Mouse (Mus musculus) layer of hippocampus, adult 18-20 months (tissue): ENCODE results near the gene Elac2. TPM values are rescaled to one million over a fixed set of nuclear protein-coding genes. Genes with fewer than 3 reads are reported as not detected.
A peak's percentile ranks its signal among the peaks of the same experiment; 100 is the strongest.

Source experiments
- DNase-seq, 2 experiments: peaks; one replicate each; pipeline ENCODE4 v3.0.0; 2022; ENCODE audit warnings: low spot score in 2 of 2
- total RNA-seq, 2 experiments: library from RNA; stranded (reverse); gene quantifications; 2 replicates each; pipeline ENCODE4 v1.2.3; 2021

The Elac2 gene
- total RNA-seq, 2 experiments from 2014 or later: 25.0 to 26.0 TPM

DNA sequence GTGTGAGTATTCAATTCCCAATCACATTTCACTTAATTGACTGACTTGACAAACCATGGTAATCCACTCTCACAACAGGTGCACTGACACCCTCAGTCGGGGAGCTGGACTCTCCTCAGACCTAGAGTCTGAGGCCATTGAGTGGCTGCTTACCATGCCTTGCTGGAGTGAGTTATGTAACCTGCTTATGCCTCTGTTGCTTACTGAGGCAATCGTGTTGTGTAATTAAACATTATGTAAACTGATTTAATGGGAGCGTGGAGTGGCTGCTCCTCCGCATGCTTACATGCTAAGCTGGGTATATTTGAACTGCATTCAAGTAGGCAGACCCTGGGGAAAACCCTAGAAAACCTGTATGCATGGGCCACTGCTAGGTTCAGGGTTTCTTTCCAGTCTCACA lies 41.9 kb downstream of the Elac2 start:
- DNase-seq: peak in 1 of 2 experiments; percentile 58

DNA sequence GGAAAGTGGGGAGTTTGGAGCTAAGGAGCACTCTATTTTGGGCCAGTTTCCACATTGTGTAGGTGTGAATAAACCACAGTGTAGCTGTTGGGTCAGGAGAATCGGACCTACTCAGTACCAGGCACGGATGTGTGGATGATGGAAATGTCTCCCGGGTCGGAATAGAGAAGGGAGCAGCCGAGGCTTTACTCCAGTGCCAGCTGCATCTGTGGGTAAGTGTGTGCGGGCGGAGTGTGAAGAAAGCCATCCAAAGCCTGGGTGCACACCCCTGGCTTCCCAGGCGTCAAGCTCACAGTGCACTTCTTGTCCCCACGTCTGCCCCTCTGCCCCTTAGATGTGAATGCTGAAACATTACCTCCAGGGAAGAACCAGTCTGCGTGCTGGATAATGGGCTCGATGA lies 43.9 kb downstream of the Elac2 start:
- DNase-seq: no peak

DNA sequence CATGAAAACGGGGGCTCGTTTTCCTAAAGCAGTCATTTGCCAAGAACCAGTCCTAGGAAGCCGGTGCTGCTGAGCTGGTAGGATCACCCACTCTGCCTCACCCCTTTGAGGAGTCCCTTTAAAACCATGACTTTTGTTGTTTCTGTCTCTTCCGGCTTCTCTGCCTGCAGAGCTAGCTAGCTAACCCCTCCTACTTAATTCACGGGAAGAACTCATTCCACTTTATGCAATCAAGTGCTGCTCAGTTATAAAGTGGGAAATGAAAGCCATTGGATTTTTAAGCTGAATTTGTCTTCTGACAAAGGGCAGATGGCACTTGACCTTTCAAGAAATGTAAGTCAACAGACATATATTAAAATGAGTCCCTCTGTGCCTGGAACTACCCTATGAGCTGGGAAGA lies 49.2 kb downstream of the Elac2 start:
- DNase-seq: no peak

DNA sequence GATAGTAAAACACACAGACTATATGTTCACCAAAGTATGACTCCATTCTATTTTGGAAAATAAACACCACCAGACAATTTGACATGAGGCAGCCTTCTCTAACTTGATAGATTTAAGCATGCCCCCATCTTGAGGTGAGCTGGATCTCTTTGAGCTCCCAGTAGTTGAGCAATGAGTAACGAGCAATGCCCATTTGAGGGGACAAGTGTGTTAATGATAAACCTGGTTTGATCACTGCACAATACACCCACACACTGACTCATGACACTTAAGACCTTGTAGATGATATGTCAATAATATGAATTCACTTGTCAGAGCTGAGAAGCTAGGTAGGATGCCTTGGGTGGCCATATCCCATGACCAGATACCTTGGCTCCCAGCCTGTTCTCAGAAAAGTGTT lies 51.4 kb downstream of the Elac2 start:
- no peak for DNase-seq

DNA sequence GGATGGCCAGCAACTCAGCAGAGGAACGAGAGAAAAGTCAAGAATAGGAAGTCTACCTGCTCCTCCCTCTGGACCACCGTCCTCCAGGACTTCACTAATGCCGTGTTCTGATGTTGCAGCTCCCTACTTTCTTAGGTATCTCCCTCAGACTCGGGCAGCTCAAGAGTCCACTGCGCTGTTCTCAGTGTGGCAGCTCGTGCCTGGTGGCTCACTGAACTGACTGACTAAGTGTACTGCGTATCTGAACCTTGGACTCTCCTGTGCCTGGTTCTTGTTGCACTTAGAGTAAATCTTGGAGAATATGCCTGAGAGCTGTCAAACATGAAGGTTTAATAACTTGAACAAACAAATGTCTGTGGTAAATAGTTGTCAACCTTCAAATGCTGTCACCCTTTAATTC lies 53.4 kb downstream of the Elac2 start:
- DNase-seq: no peak

DNA sequence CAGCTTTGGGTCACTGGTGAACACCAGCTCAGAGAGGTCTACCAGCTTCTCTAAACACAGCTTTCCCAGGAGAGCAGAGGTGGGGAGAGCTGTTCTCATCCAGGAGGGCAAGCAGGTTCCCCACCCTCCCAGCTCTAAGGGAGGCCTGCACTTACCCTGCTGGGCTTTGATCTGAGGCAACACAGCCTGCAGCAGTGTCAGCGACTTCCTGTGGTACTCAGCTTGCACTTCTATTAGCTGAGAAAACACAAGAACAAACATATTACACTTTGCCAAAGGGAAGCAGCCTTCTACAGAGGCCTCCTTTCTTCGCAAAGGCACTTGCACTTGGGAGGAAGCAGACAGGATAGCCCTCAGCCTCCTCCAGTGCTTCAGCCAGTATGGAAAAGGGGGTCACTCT lies 60.2 kb downstream of the Elac2 start:
- DNase-seq: no peak

DNA sequence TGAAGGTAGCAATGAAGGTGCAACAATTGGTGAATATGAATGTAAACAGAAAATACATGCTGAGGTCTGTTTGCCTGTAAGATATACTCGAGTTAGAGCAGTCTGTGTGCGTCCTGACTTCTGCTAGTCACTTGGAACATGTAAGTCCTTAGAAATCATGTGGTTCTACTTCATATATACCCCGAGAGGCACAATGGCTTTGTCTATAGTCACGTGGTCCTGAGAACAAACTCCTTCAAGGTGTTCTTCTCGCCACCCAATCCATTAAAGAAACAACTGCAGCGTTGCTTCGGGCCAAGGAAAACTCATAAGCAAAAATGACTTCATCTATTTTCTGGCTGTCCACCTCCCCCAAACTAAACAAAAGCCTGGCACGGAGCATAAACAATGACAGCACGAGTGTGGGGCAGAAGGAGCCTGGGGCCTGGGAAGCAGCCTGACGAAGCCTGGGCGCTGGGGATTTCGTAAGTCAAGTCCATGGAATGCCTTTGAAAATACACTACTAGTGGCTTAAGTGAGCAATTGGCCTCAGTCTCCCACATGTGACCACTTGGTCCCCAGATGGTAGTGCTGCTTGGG lies 60.8 kb downstream of the Elac2 start:
- DNase-seq: no peak

DNA sequence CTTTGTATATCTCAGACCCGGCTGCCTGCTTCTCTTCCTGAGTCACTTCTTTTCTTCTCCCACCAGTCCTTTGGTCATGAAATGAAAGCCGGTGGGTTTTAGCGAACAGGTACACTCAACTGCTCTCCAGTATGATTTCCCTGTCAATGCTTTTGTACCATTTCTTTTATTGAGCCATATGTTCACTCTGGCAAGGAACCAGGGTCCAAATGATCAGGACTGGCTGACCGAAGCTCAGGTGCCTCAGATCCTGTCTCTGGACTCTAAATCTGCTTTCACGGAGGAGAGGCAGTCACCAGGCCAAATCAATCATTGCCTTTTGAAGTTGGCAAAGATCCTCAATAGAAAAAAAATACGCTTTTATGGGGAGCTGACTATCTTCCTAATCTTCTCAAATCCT lies 61.7 kb downstream of the Elac2 start:
- no peak for DNase-seq

DNA sequence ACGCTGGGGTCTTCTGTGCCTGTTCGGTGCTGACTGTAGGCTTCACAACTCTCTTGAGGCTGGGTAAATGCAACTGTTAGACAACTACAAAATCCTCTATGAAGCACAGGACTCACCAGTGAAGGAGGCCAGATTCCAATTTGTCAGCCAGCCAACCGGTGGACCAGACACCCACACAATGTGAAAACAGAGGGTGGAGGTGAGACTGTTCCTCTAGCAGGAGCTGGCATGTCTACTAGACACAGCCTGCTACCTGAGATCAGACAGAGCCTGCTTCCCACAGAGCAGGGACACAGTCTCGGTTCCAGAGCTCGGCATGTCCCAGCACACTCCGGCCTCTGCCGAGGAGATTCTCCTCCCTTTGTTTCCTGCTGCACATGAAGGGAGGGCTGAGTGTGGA lies 70.3 kb downstream of the Elac2 start:
- DNase-seq: no peak

DNA sequence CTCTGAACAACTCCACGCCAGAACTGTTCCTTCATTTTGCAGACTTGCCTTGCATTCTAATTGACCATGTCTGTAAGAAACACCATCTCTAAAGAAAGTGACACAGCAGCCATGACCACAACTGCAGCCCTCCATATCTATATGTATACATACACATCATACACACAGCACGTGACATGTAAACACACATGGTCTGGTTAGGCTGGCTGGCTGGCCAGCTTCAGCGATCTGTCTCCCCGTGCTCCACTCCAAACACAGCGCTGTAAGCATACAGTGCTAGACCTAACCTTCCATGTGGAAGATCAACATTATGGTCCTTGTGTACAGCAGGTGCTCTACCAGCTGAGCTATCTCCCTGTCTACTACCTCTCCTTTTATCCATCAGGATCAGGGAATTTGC lies 72.0 kb downstream of the Elac2 start:
- DNase-seq: no peak

Other genes with a start within 250 kb of the Elac2 start
- 1 to 10 TPM; 1.2 to 2.0 TPM for gene 1700086D15Rik, start 180.9 kb downstream of the Elac2 start, total RNA-seq
- 100 to 1,000 TPM; 117 to 126 TPM for gene Arhgap44, start 183.9 kb downstream of the Elac2 start, total RNA-seq